Mouse (Mus musculus): Measurements from ENCODE around the gene Gm8693. TPM values are rescaled to one million over a fixed set of nuclear protein-coding genes. Genes with fewer than 3 reads are reported as not detected.

Gm8693 gene
- not detected for polyA plus RNA-seq (2015; fragmentation: Illumina TruSeq; extraction: RNeasy Lipid Tissue Mini Kit (QIAGEN cat#74804); ENCODE audit: insufficient read depth, low read depth, low replicate concordance)

GRCm38 (mm10) chr7:22692217-22692616, at the start of gene Gm8693:
TSS of gene Gm8693 (minus strand) at chr7:22692317.

GRCm38 (mm10) chr7:22719610-22720009, 27.5 kb upstream of the Gm8693 start, which contains the start of gene Gm4567:
TSS of gene Gm4567 (minus strand) at chr7:22719710.

DNA sequence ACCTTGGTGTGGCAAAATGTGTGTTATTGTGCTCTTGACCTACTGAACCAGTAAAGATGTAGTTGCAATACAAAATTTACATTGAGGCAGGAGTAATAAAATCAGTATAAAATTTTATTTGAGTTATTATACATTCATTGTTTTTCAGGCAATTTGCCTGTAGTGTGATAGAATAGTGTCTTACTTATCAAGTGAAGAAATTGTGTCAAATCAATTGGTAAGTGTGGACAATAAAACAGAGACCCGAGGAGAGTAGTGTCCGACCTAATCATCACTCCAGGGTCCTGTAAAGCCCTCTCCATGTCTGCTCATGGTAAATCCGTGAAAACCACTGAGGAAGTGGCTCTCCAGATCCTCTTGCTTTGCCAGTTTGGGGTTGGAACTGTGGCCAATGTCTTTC, 34.4 kb downstream of the Gm8693 start, which contains the start of gene Vmn1r155:
Gene Vmn1r155 (plus strand): TSS at position 301 of the 400 bp plus-strand sequence.

Other genes starting within 250 kb of the Gm8693 start
- not detected for gene Gm10665, start 228.2 kb downstream of the Gm8693 start, polyA plus RNA-seq (2015; fragmentation: Illumina TruSeq; extraction: RNeasy Lipid Tissue Mini Kit (QIAGEN cat#74804); ENCODE audit: insufficient read depth, low read depth, low replicate concordance)
- gene Vmn1r151, start 192.6 kb downstream of the Gm8693 start, polyA plus RNA-seq (2015; fragmentation: Illumina TruSeq; extraction: RNeasy Lipid Tissue Mini Kit (QIAGEN cat#74804); ENCODE audit: insufficient read depth, low read depth, low replicate concordance) = not detected
- gene Vmn1r152, start 169.3 kb downstream of the Gm8693 start, polyA plus RNA-seq (2015; fragmentation: Illumina TruSeq; extraction: RNeasy Lipid Tissue Mini Kit (QIAGEN cat#74804); ENCODE audit: insufficient read depth, low read depth, low replicate concordance) = not detected
- not detected for gene Gm8677, start 157.4 kb downstream of the Gm8693 start, polyA plus RNA-seq (2015; fragmentation: Illumina TruSeq; extraction: RNeasy Lipid Tissue Mini Kit (QIAGEN cat#74804); ENCODE audit: insufficient read depth, low read depth, low replicate concordance)
- not detected for gene Gm4201, start 127.0 kb downstream of the Gm8693 start, polyA plus RNA-seq (2015; fragmentation: Illumina TruSeq; extraction: RNeasy Lipid Tissue Mini Kit (QIAGEN cat#74804); ENCODE audit: insufficient read depth, low read depth, low replicate concordance)
- not detected for gene Gm4565, start 104.2 kb downstream of the Gm8693 start, polyA plus RNA-seq (2015; fragmentation: Illumina TruSeq; extraction: RNeasy Lipid Tissue Mini Kit (QIAGEN cat#74804); ENCODE audit: insufficient read depth, low read depth, low replicate concordance)
- gene Vmn1r155, start 34.3 kb downstream of the Gm8693 start, polyA plus RNA-seq (2015; fragmentation: Illumina TruSeq; extraction: RNeasy Lipid Tissue Mini Kit (QIAGEN cat#74804); ENCODE audit: insufficient read depth, low read depth, low replicate concordance) = not detected
- gene Gm4567, start 27.4 kb upstream of the Gm8693 start, polyA plus RNA-seq (2015; fragmentation: Illumina TruSeq; extraction: RNeasy Lipid Tissue Mini Kit (QIAGEN cat#74804); ENCODE audit: insufficient read depth, low read depth, low replicate concordance) = not detected
- gene Vmn1r157, start 69.4 kb upstream of the Gm8693 start, polyA plus RNA-seq (2015; fragmentation: Illumina TruSeq; extraction: RNeasy Lipid Tissue Mini Kit (QIAGEN cat#74804); ENCODE audit: insufficient read depth, low read depth, low replicate concordance) = not detected
- gene Vmn1r158, start 98.5 kb upstream of the Gm8693 start, polyA plus RNA-seq (2015; fragmentation: Illumina TruSeq; extraction: RNeasy Lipid Tissue Mini Kit (QIAGEN cat#74804); ENCODE audit: insufficient read depth, low read depth, low replicate concordance) = not detected
- gene Vmn1r159, start 151.3 kb upstream of the Gm8693 start, polyA plus RNA-seq (2015; fragmentation: Illumina TruSeq; extraction: RNeasy Lipid Tissue Mini Kit (QIAGEN cat#74804); ENCODE audit: insufficient read depth, low read depth, low replicate concordance) = not detected
- not detected for gene Vmn1r160, start 178.9 kb upstream of the Gm8693 start, polyA plus RNA-seq (2015; fragmentation: Illumina TruSeq; extraction: RNeasy Lipid Tissue Mini Kit (QIAGEN cat#74804); ENCODE audit: insufficient read depth, low read depth, low replicate concordance)

Measured in pancreas, adult 10 weeks (tissue).